Mouse (Mus musculus) frontal cortex, postnatal 25 days (tissue): ENCODE results near the gene Bves.
"Not testable (repeated sequence)": the region's sequence is repeated elsewhere in the genome, so short reads cannot be mapped to it uniquely, and the experiment has no call there.

Experiments
- DNase-seq, 2 experiments: peaks; one replicate each; pipeline ENCODE4 v3.0.0; 2022; ENCODE audit warnings: low spot score in 2 of 2

The Bves gene

GRCm38 (mm10) chr10:45348143-45348542 is 12.6 kb downstream of the Bves start:
- not testable (repeated sequence) for DNase-seq

GRCm38 (mm10) chr10:45356091-45356490 is 20.5 kb downstream of the Bves start:
- no peak for DNase-seq

DNA sequence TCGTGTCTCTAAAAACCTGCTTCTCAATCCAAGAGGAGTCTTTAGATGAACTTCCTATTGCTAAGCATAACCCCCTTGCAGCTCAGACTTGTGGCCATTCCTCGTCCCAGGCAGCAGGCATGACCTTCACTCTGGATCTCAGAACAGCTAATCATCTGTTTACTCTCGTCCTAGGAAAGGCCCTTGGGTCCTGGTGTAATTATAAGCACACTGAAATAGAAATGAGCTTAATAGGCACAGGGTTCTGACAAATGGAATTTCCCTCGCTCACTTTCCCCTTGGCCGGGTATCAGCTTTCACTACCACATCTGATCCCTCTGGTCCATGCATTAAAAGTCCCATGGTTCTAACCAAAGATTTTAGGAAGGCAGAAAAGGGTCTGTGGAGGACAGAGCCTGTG is 27.8 kb downstream of the Bves start:
- no peak for DNase-seq

DNA sequence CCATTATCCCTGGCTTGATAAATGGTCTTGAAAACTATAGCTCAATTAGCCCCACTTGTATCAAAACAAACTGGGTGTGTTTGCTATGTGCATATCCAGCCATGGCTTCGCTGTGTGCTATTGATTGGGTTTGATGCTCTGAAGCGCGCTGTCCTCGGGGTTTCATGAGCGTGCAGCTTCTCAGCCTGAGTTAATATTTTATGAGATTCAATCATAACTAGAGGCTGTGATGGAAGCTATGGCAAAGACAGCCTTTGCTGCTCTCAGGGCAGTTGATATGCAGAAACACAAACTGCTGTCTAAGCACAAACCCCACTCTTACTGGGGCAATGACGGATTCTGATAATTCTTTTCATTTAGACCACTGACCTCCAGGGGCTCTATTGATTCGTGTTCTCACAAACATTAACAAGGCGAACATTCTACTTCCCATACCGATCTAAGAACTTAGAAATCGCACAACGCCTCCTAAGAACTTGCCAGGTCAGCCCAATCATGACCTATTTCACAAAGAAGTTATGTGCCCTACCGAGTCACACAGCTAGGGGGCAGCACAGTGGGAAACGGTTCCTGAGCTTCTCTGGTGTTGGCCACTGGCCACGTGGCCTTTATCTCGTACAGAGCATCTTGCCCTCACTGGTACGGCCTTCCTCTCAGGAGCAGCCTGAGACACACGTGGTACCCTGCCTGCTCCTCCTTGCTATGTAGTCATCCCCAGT is 31.6 kb downstream of the Bves start:
- DNase-seq = no peak

DNA sequence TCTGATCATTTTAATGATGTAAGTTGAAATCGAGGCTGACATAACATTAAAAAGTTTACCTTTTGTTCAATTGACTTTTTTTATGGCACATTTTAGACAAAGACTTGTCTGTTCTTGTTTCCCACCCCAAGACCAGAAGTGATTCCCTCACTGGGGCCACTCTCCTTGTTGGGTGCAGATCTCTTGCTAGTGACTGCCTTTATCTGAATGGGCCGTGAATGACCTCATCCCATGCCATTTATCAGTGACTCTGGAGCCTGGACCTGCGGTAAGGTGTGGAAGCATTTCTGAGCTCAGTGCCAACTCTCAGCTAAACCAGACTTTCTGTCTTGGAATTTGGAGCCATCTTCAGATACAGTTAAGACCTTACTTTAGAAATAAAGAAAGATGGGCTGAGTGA is 34.1 kb downstream of the Bves start:
- no peak for DNase-seq

GRCm38 (mm10) chr10:45370545-45370944 is 35.0 kb downstream of the Bves start:
- DNase-seq = no peak

DNA sequence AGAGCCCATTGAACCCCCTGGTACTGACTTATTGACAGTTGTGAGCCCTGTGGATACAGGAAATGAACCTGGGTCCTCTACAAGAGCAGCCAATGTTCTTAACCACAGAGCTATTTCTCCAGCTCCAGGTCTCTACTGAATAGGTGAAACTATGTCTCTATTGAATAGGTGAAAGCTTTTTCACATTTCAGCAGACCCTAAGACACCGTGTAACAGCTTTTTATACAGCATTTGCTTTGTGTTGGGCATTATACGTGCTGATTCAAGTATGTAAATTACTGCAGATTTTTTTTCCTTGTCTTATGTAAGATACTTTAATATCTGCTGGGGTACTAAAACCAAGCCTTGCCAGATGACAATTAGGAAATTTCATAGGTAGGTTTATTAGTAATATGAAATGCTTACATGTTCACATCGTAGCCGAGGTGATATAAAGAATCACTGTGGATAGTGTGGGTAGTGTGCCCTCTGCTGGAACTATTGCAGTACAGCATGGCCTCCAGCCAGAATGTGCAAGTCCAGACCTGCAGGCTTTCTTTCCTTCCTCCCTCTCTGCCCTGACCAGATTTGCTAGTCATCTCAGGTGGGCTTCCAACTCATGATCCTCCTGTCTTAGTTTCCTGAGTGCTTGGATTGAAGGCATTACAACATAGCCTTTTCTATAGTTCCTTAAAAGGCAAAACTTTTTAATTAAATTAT is 37.6 kb downstream of the Bves start:
- peak; percentile 47 to 56 for DNase-seq

- no peak for DNase-seq
Observed at GRCm38 (mm10) chr10:45378269-45378668, 42.7 kb downstream of the Bves start.

- no peak for DNase-seq
Observed at GRCm38 (mm10) chr10:45381937-45382636, 46.5 kb downstream of the Bves start.

DNA sequence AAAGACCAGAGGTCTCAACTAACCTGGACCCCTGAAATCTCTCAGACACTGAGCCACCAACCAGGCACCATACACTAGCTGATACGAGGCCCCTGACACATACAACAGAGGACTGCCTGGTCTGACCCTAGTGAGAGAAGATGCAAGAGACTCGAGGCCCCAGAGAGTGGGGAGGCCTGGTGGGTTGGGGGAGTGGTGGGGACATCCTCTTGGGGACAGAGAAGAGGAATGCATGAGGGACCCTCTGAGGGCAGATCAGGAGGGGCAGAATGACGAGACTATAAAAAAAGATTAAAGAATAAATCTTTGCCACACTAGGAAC is 47.0 kb downstream of the Bves start:
- no peak for DNase-seq

GRCm38 (mm10) chr10:45398211-45398610 is 62.6 kb downstream of the Bves start:
- DNase-seq = no peak

- no peak for DNase-seq
Observed at GRCm38 (mm10) chr10:45399702-45400243, 64.2 kb downstream of the Bves start.

DNA sequence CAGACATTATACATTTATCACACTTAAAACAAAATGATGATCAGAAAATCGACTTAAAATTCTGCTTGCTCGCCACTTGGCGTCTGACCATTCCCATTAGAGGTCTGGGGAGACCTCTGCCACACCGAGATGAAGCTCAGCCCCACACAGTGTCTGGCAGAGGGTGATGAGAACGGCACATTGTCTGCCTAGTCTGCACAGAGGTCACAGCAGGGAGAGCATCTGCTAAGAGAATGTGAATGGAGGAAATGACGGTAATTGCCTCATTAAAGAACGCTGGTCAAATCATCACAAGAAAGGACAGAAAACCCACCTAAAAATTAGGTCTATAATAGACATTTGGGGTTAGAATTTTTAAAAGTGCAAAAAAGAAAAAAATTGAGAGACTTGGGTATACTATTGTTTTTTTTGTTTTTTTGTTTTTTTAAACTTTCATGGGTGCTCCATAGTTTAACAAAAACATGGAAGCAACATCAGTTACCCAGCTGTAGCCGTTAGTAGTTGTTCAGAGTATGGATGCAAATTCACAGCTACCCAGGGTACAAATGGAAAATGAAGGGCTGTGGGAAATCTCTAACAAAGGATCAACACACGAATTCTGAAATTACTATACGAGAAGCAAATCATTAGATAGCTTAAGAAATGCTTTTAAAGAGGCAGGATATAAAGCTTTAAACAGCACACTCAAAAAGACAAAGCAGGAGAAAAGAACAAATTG is 75.2 kb downstream of the Bves start:
- no peak for DNase-seq

DNA sequence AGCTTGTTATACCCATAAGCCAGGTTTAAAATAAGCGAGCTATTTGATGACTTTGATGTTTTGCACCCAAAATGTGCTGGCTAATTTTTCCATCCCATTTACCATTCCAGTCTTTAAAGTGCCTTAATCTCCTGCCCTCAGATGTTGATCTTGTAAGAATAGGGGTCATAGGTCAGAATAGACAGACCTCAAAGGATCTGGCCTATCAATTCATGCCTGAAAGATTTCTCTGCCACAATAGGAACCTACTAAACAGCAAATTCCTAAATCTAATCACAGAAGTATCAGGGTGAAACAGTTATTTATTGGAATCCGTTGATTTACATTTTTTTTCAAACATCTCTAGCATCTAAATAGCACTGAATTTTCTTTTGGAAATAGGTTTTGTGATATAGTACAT is 76.2 kb downstream of the Bves start:
- DNase-seq = no peak

DNA sequence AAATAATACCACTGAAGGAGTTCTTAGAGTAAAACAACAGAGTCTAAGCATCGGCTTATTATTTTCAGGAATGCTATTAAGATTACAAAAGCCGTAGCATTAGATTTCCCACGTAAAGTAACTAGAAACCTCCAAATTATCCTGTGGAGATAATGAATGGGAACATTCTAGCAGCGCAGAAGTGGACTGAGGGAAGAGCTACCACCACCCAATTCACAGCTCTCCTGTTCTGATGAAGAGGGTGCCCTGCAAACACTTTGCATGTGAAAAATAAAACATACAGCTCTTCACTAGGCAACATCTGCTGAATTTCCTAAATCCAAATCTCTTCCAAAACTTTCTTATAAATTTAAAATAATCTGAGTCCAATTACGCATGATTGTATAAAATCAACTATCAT is 76.6 kb downstream of the Bves start:
- no peak for DNase-seq
